Mouse (Mus musculus) gastrocnemius, postnatal 36 days (tissue): ENCODE measurements at regions not wholly inside any gene's neighbourhood (a gene's known extent, or its start where the extent isn't known, plus 50 kb on each side); places are given as distances from the start of the nearest gene placed in this dataset.
"Not testable (repeated sequence)": the region's sequence is repeated elsewhere in the genome, so short reads cannot be mapped to it uniquely, and the experiment has no call there.

Source experiments
- DNase-seq, 2 experiments: peaks; one replicate each; pipeline ENCODE4 v3.0.0; 2022
- intact Hi-C: fragments of 180-260 bp; cut with DNase I; formaldehyde crosslinking; loops from one replicate; pipeline ENCODE4 v1.15.1; 2025

- intact Hi-C loops: no loop called here
- DNase-seq: no peak
Observed at GRCm38 (mm10) chr4:66691598-66692220, 135.7 kb upstream of the Tlr4 start.

GRCm38 (mm10) chr4:66693982-66694578 is 133.3 kb upstream of the Tlr4 start:
- intact Hi-C loops: no loop called here
- no peak for DNase-seq

GRCm38 (mm10) chr4:66715821-66716760 is 111.3 kb upstream of the Tlr4 start:
- peak in 1 of 2 experiments; percentile 5 for DNase-seq
- intact Hi-C loops: no loop called here

- DNase-seq: no peak
Observed at GRCm38 (mm10) chr4:66737407-66737806, 90.0 kb upstream of the Tlr4 start.

GRCm38 (mm10) chr4:66743421-66743820 is 84.0 kb upstream of the Tlr4 start:
- DNase-seq, intact Hi-C loops: not testable (repeated sequence)

More at GRCm38 (mm10) chr4:66737407-66737806, 90.0 kb upstream of the Tlr4 start:
- intact Hi-C loops: no loop called here

GRCm38 (mm10) chr4:66768762-66769161 is 58.6 kb upstream of the Tlr4 start:
- intact Hi-C loops: no loop called here
- peak; percentile 7 to 20 for DNase-seq
